Mouse (Mus musculus): ENCODE data around the gene Agmat. TPM values are rescaled to one million over a fixed set of nuclear protein-coding genes. Genes with fewer than 3 reads are reported as not detected.
A peak's percentile ranks its signal among the peaks of the same experiment; 100 is the strongest.

Gene Agmat
- polyA plus RNA-seq, 2 experiments = 0.21 TPM; not detected in 1

DNA sequence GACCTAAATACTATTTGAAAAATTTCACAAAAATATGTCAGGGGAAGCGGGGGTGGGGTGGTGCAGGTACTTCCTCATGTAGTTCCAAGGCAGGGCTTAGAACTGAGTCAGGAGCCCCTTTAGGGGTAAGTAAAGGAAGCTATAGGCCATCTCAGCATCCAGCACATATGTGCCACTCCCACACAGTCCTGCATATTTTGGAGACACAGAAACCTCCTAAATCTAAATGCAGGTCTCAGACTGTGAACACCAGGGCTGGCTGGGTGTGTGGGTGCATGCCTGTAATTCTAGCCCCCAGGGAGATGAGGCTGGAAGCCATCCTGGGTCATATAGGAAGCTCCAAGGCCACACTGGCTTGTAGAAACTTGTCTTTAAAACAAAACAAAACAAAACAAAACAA, 35.2 kb upstream of the Agmat start:
- no peak for DNase-seq (ENCODE audit: low spot score)
- H3K4me1 ChIP-seq (ENCODE audit: control insufficient read depth, insufficient read depth, low read length) = peaks cover 13% of the 10 kb centered on the region
- no peak overlapping the region for H3K9ac ChIP-seq (ENCODE audit: low read depth, low read length, severe bottlenecking)
- no peak overlapping the region for H3K27ac ChIP-seq (replicated peaks; ENCODE audit: low read depth, low read length)
- ATAC-seq (ENCODE audit: low FRiP score, low read depth) = no peak
- H3K4me3 ChIP-seq (replicated peaks; ENCODE audit: low read length) = no peak overlapping the region
- peaks cover 67% of the 10 kb centered on the region for H3K36me3 ChIP-seq (ENCODE audit: control insufficient read depth, insufficient read depth, low read length)
- no peaks in the 10 kb centered on the region for H3K27me3 ChIP-seq (ENCODE audit: control insufficient read depth, insufficient read depth, low read length)
- H3K4me2 ChIP-seq (replicated peaks; ENCODE audit: low read depth, low read length, severe bottlenecking) = no peak overlapping the region
- 90% methylated on average over 1 of the region's 1 CpGs for WGBS
- no peaks in the 10 kb centered on the region for H3K9me3 ChIP-seq (ENCODE audit: control insufficient read depth, low read length)
- no peak for TF ChIP-seq POLR2A (IDR thresholded peaks at IDR 0.05; ENCODE audit: borderline replicate concordance, extremely low read depth, insufficient read depth, insufficient read length)

DNA sequence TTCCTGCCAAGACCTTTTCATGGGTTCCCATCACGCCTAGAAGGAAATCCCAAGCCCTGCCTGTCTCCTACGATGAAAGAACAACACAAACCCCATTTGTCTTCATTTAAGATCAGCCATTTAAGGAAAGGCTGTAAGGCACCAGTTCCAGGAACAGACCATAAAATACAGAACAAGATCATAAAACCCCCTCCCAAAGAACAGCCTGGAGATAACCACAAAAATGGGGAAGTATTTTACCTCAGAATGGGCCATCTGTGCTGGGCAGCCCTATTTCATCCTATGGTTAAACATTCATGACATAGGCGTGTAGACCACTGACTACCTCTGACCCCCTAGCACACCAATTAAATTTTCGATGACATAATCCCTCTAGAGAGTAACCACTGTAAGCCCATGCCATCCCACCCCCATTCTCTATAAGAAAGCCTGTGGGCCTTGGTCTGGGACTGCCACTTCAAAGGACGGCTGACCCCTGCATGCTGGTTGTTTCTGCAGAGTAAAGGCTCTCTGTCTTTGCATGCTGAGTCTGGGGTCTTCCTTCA, 32.8 kb upstream of the Agmat start:
- Histone ChIP-seq H3K36me3 (ENCODE audit: control insufficient read depth, insufficient read depth, low read length) (peaks cover 49% of the 10 kb centered on the region), H3K27ac (replicated peaks; ENCODE audit: low read depth, low read length) (no peak overlapping the region), H3K27me3 (ENCODE audit: control insufficient read depth, insufficient read depth, low read length) (no peaks in the 10 kb centered on the region), H3K4me3 (replicated peaks; ENCODE audit: low read length) (no peak overlapping the region), H3K4me2 (replicated peaks; ENCODE audit: low read depth, low read length, severe bottlenecking) (no peak overlapping the region), H3K9ac (ENCODE audit: low read depth, low read length, severe bottlenecking) (no peak overlapping the region), H3K9me3 (ENCODE audit: control insufficient read depth, low read length) (no peaks in the 10 kb centered on the region), H3K4me1 (ENCODE audit: control insufficient read depth, insufficient read depth, low read length) (peaks cover 13% of the 10 kb centered on the region)
- ATAC-seq (ENCODE audit: low FRiP score, low read depth) (no peak), DNase-seq (ENCODE audit: low spot score) (no peak)
- no peak for TF ChIP-seq POLR2A (IDR thresholded peaks at IDR 0.05; ENCODE audit: borderline replicate concordance, extremely low read depth, insufficient read depth, insufficient read length)
- 41% methylated on average over 5 of the region's 5 CpGs for WGBS

DNA sequence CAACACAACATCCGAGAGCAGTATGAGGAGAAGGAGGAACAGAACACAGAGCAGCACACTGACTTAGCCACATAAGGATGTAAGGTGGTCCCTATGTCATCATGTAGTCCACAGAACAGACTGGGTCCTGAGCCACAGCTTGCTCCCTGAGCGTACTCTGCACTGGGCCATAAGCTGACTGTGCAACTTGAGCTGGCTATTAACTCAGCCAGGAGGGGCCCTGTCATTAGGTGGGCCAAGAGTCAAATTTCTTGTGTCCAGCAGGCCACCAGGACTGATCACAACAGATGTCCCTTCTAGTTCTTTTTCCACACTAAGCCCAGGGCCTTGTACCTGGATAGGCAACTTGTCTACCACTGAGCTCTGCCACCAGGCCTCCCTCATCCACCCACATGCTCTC, 31.4 kb upstream of the Agmat start:
- no peaks in the 10 kb centered on the region for H3K9me3 ChIP-seq (ENCODE audit: control insufficient read depth, low read length)
- no peak overlapping the region for H3K27ac ChIP-seq (replicated peaks; ENCODE audit: low read depth, low read length)
- WGBS = 36% methylated on average over 2 of the region's 2 CpGs
- H3K9ac ChIP-seq (ENCODE audit: low read depth, low read length, severe bottlenecking) = no peak overlapping the region
- DNase-seq (ENCODE audit: low spot score) (peak; percentile 15), ATAC-seq (ENCODE audit: low FRiP score, low read depth) (peak; percentile 51; the same call in 1 of the 2 replicates)
- H3K36me3 ChIP-seq (ENCODE audit: control insufficient read depth, insufficient read depth, low read length) = peaks cover 36% of the 10 kb centered on the region
- peaks cover 13% of the 10 kb centered on the region for H3K4me1 ChIP-seq (ENCODE audit: control insufficient read depth, insufficient read depth, low read length)
- TF ChIP-seq POLR2A (IDR thresholded peaks at IDR 0.05; ENCODE audit: borderline replicate concordance, extremely low read depth, insufficient read depth, insufficient read length) = no peak
- no peaks in the 10 kb centered on the region for H3K27me3 ChIP-seq (ENCODE audit: control insufficient read depth, insufficient read depth, low read length)
- H3K4me2 ChIP-seq (replicated peaks; ENCODE audit: low read depth, low read length, severe bottlenecking) = no peak overlapping the region
- no peak overlapping the region for H3K4me3 ChIP-seq (replicated peaks; ENCODE audit: low read length)

DNA sequence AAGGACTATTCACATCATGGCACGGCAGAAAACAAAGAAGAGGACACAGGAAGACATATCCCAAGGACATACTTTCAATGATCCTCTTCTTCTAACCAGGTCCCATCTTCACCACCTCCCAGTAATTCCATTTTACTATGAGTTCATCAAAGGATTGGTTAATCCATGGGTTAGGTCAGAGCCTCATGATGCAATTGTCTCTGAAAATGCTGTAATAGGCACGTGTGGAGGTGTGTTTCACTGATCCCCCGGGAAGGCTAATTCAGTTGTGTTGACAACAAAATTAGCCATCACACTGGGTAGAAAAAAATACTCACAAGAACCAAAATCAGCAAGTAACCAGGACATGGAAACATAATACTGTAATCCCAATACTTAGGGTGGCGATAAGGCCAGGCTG, 28.8 kb upstream of the Agmat start:
- no peak overlapping the region for H3K4me3 ChIP-seq (replicated peaks; ENCODE audit: low read length)
- no peak overlapping the region for H3K4me2 ChIP-seq (replicated peaks; ENCODE audit: low read depth, low read length, severe bottlenecking)
- ATAC-seq (ENCODE audit: low FRiP score, low read depth) = no peak
- peaks cover 14% of the 10 kb centered on the region for H3K36me3 ChIP-seq (ENCODE audit: control insufficient read depth, insufficient read depth, low read length)
- H3K27ac ChIP-seq (replicated peaks; ENCODE audit: low read depth, low read length) = no peak overlapping the region
- no peak for TF ChIP-seq POLR2A (IDR thresholded peaks at IDR 0.05; ENCODE audit: borderline replicate concordance, extremely low read depth, insufficient read depth, insufficient read length)
- no peaks in the 10 kb centered on the region for H3K9me3 ChIP-seq (ENCODE audit: control insufficient read depth, low read length)
- no peaks in the 10 kb centered on the region for H3K27me3 ChIP-seq (ENCODE audit: control insufficient read depth, insufficient read depth, low read length)
- peaks cover 23% of the 10 kb centered on the region for H3K4me1 ChIP-seq (ENCODE audit: control insufficient read depth, insufficient read depth, low read length)
- no peak overlapping the region for H3K9ac ChIP-seq (ENCODE audit: low read depth, low read length, severe bottlenecking)
- WGBS = 78% methylated on average over 4 of the region's 4 CpGs
- no peak for DNase-seq (ENCODE audit: low spot score)

DNA sequence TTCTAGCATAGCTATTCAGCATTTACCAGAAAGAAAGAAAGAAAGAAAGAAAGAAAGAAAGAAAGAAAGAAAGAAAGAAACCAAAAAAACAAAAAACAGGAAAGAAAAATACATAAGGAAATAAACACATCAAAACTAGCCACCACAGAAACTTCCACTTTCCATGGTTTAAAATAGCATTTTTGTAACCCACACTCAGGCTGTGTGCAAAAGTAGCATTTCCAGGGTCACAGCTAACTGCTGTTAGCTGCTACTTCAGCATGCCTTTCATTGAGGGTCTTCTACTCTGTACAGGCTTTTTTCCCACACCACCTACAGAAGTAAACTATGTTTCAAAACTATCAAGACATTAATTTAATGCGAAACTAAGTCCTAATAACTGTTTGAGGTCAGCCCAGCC, 27.2 kb upstream of the Agmat start:
- 90% methylated on average over 1 of the region's 1 CpGs for WGBS
- no peak overlapping the region for H3K4me2 ChIP-seq (replicated peaks; ENCODE audit: low read depth, low read length, severe bottlenecking)
- H3K4me3 ChIP-seq (replicated peaks; ENCODE audit: low read length) = no peak overlapping the region
- DNase-seq (ENCODE audit: low spot score) (no peak), ATAC-seq (ENCODE audit: low FRiP score, low read depth) (no peak)
- H3K36me3 ChIP-seq (ENCODE audit: control insufficient read depth, insufficient read depth, low read length) = peaks cover 6% of the 10 kb centered on the region; the same call in 1 of the 2 replicates
- H3K27me3 ChIP-seq (ENCODE audit: control insufficient read depth, insufficient read depth, low read length) = no peaks in the 10 kb centered on the region
- H3K9me3 ChIP-seq (ENCODE audit: control insufficient read depth, low read length) = no peaks in the 10 kb centered on the region
- no peak overlapping the region for H3K27ac ChIP-seq (replicated peaks; ENCODE audit: low read depth, low read length)
- H3K4me1 ChIP-seq (ENCODE audit: control insufficient read depth, insufficient read depth, low read length) = peaks cover 18% of the 10 kb centered on the region
- no peak overlapping the region for H3K9ac ChIP-seq (ENCODE audit: low read depth, low read length, severe bottlenecking)
- no peak for TF ChIP-seq POLR2A (IDR thresholded peaks at IDR 0.05; ENCODE audit: borderline replicate concordance, extremely low read depth, insufficient read depth, insufficient read length)

All from limb, embryonic 14.5 days (tissue).